Comparison of ENCODE assay signal across 15 mouse cellular contexts in genomic region chr11:107991990-107992389, GRCm38 (mm10).
DNase-seq lines count a peak whose midpoint lies in the region; ATAC-seq and TF ChIP-seq lines count a peak whose summit lies in the region.
"Had no signal": no experiment of that assay in that cellular context is flagged by ENCODE, and none has a peak within 500 bp of the region (broad histone marks: within the 10 kb centered on the region; RNA-seq: fewer than 3 reads in every experiment).

No protein-coding gene starts in this region.

- H3K4me1 ChIP-seq in heart, embryonic 11.5 days (ENCODE audit: control insufficient read depth, insufficient read depth, low read length), result peaks cover 15% of the 10 kb centered on the region
- H3K4me1 ChIP-seq in neural tube, embryonic 12.5 days, result no peaks in the 10 kb centered on the region
- H3K4me1 ChIP-seq in stomach, postnatal 0 days (replicated peaks; ENCODE audit: control insufficient read depth, insufficient read depth), result no peaks in the 10 kb centered on the region

- no peak for DNase-seq in heart, adult 11 months
- no peak for DNase-seq in neural tube, embryonic 10.5 days (ENCODE audit: extremely low spot score, low spot score)
- DNase-seq in liver, result peak; percentile 75
- DNase-seq in stomach, postnatal 0 days (ENCODE audit: low spot score), result peak; percentile 28
- DNase-seq in gastrocnemius, adult 8-10 months (ENCODE audit: low spot score in 2 of 2), result no peak
- no peak for DNase-seq in left cerebral cortex, postnatal 14 days (ENCODE audit: low spot score in 2 of 2)
- DNase-seq: cerebellum, adult 9-11 months; gastrocnemius, postnatal 14 days; heart, postnatal 10 days; kidney, adult 9 months had no signal

- H3K9me3 ChIP-seq in heart, embryonic 11.5 days (replicated peaks; ENCODE audit: control insufficient read depth, low read length), result no peaks in the 10 kb centered on the region
- H3K9me3 ChIP-seq in neural tube, embryonic 12.5 days, result no peaks in the 10 kb centered on the region
- H3K9me3 ChIP-seq in stomach, postnatal 0 days (ENCODE audit: control insufficient read depth, low read length), result no peaks in the 10 kb centered on the region
- H3K9me3 ChIP-seq: embryonic facial prominence, embryonic 15.5 days; limb, embryonic 12.5 days; megakaryocyte, embryonic 14.5 days had no signal

- H3K4me3 ChIP-seq in heart, embryonic 11.5 days (ENCODE audit: low read depth, low read length), result no peak overlapping the region
- H3K4me3 ChIP-seq in neural tube, embryonic 12.5 days, result no peak overlapping the region
- no peak overlapping the region for H3K4me3 ChIP-seq in stomach, postnatal 0 days (ENCODE audit: low read depth, low read length)
- H3K4me3 ChIP-seq: embryonic facial prominence, embryonic 15.5 days; limb, embryonic 12.5 days; megakaryocyte, embryonic 14.5 days had no signal

- no peaks in the 10 kb centered on the region for H3K36me3 ChIP-seq in heart, embryonic 11.5 days (ENCODE audit: control insufficient read depth, insufficient read depth, low read length)
- no peaks in the 10 kb centered on the region for H3K36me3 ChIP-seq in neural tube, embryonic 12.5 days
- no peaks in the 10 kb centered on the region for H3K36me3 ChIP-seq in stomach, postnatal 0 days (ENCODE audit: control insufficient read depth, insufficient read depth, low read length)
- H3K36me3 ChIP-seq: embryonic facial prominence, embryonic 15.5 days; limb, embryonic 12.5 days had no signal

- H3K4me2 ChIP-seq in heart, embryonic 11.5 days, result peak overlapping the region; percentile 41; the same call in 1 of the 2 replicates
- H3K4me2 ChIP-seq in neural tube, embryonic 12.5 days (replicated peaks), result no peak overlapping the region
- H3K4me2 ChIP-seq in stomach, postnatal 0 days (replicated peaks; ENCODE audit: low read depth), result no peak overlapping the region
- H3K4me2 ChIP-seq: embryonic facial prominence, embryonic 15.5 days; limb, embryonic 12.5 days had no signal

- TF ChIP-seq EP300 in stomach, postnatal 0 days (optimal IDR thresholded peaks at IDR 0.05), result no peak

- H3K9ac ChIP-seq in heart, embryonic 11.5 days (ENCODE audit: low read depth, low read length), result peak overlapping the region; percentile 23; the same call in 1 of the 2 replicates
- peak overlapping the region; percentile 17; the same call in 1 of the 2 replicates for H3K9ac ChIP-seq in neural tube, embryonic 12.5 days
- H3K9ac ChIP-seq in stomach, postnatal 0 days (ENCODE audit: low read length), result no peak overlapping the region
- H3K9ac ChIP-seq: embryonic facial prominence, embryonic 15.5 days; limb, embryonic 12.5 days had no signal

- intact Hi-C loops in left cerebral cortex, postnatal 14 days (cut with DNase I), result loop anchor here (10.0 kb wide), 1 partner anchor 477 kb away; no protein-coding TSS in a partner anchor

- peak overlapping the region; percentile 75 for H3K27ac ChIP-seq in heart, embryonic 11.5 days (ENCODE audit: low read depth, low read length)
- no peak overlapping the region for H3K27ac ChIP-seq in neural tube, embryonic 12.5 days
- H3K27ac ChIP-seq in stomach, postnatal 0 days (replicated peaks), result no peak overlapping the region
- H3K27ac ChIP-seq: embryonic facial prominence, embryonic 15.5 days had no signal

- H3K27me3 ChIP-seq in heart, embryonic 11.5 days (ENCODE audit: control insufficient read depth, insufficient read depth, low read length), result no peaks in the 10 kb centered on the region
- no peaks in the 10 kb centered on the region for H3K27me3 ChIP-seq in neural tube, embryonic 12.5 days (replicated peaks)
- H3K27me3 ChIP-seq in stomach, postnatal 0 days (ENCODE audit: control insufficient read depth, insufficient read depth, low read length), result no peaks in the 10 kb centered on the region
- H3K27me3 ChIP-seq: embryonic facial prominence, embryonic 15.5 days; limb, embryonic 12.5 days; megakaryocyte, embryonic 14.5 days had no signal

- TF ChIP-seq CTCF in stomach, postnatal 0 days (IDR thresholded peaks at IDR 0.05; ENCODE audit: low read depth), result no peak

- peak; percentile 90 for ATAC-seq in heart, embryonic 11.5 days (replicated peaks; ENCODE audit: insufficient number of reproducible peaks, low FRiP score, low TSS enrichment)
- ATAC-seq in neural tube, embryonic 12.5 days (ENCODE audit: low FRiP score, low read depth), result no peak
- peak; percentile 46; the same call in 1 of the 2 replicates for ATAC-seq in stomach, postnatal 0 days (ENCODE audit: low FRiP score, low TSS enrichment)

- 57% methylated on average over 7 of the region's 7 CpGs for WGBS in heart, embryonic 11.5 days (ENCODE audit: insufficient replicate concordance)
- WGBS in neural tube, embryonic 12.5 days, result 67% methylated on average over 7 of the region's 7 CpGs
- WGBS in stomach, postnatal 0 days, result 68% methylated on average over 7 of the region's 7 CpGs

Comparison
In these comparisons a context has a peak if more than half of its experiments do, and no peak if none do; other contexts are left out.
1. DNase-seq: peak in liver (single experiment) and stomach, postnatal 0 days (single experiment); none in heart, adult 11 months (single experiment), neural tube, embryonic 10.5 days (single experiment), gastrocnemius, adult 8-10 months (0 of 2) and left cerebral cortex, postnatal 14 days (0 of 2).